Comparison of ENCODE assay signal across 8 mouse cellular contexts in the genomic region with DNA sequence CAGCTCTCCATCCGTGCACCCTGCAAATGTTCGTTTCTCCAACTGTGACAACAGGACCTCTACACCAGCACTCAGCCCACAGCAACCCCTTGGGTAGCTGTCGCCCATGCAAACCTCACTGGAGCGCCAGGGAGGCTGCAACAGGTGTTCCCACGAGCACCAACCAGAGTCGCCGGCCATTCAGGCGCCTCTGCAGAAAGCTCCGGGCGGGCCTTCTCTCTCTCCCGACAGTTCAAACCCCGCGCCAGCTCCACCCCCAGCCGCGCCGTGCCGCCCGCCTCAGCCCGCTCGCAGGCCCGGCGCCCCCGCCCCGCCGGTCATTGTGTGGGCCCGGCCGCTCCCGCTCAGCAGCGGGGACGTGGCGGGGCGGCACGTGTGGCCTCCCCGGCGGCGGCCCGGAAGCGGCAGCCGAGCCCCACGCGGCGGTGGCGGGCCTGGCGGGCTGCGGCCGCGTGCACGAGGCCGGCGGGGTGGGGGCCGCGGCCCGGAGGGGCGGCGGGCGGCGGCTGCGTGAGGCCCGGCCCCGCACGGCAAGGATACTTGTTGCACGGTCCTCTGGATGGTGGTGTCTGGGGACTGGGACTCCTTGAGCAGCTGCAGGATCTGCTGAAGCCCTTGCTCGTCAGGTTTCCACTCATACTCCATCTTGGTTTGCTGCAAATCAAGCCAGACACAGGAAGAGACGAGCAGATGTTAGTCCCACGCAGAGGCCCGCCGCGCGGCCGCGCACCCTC. TPM values are rescaled to one million over a fixed set of nuclear protein-coding genes. Genes with fewer than 3 reads are reported as not detected.
DNase-seq lines count a peak whose midpoint lies in the region; ATAC-seq and TF ChIP-seq lines count a peak whose summit lies in the region.

No protein-coding gene starts in this region.

- TF ChIP-seq EP300 in ES-Bruce4 (IDR thresholded peaks at IDR 0.05; ENCODE audit: insufficient read depth, low read depth, low read length), result no peak

- under 1% methylated on average over 52 of the region's 71 CpGs for WGBS in forebrain, embryonic 11.5 days
- WGBS in heart, embryonic 16.5 days, result under 1% methylated on average over 69 of the region's 71 CpGs
- WGBS in lung, embryonic 15.5 days, result under 1% methylated on average over 69 of the region's 71 CpGs

- peak overlapping the region; percentile 71 for H3K4me2 ChIP-seq in forebrain, embryonic 11.5 days (ENCODE audit: low read depth, low read length, severe bottlenecking)
- peak overlapping the region; percentile 87 for H3K4me2 ChIP-seq in heart, embryonic 16.5 days (ENCODE audit: low read depth, low read length)
- H3K4me2 ChIP-seq in lung, embryonic 15.5 days, result peak overlapping the region; percentile 77

- H3K27ac ChIP-seq in ES-Bruce4 (ENCODE audit: insufficient read depth, low read length), result no peak overlapping the region
- no peak overlapping the region for H3K27ac ChIP-seq in brown adipose tissue, adult 24 weeks (replicated peaks; ENCODE audit: low read depth, low read length)
- peak overlapping the region; percentile 94 for H3K27ac ChIP-seq in forebrain, embryonic 11.5 days (ENCODE audit: low read depth, low read length)
- H3K27ac ChIP-seq in heart, embryonic 16.5 days (ENCODE audit: low read length), result peak overlapping the region; percentile 93
- peak overlapping the region; percentile 98 for H3K27ac ChIP-seq in lung, embryonic 15.5 days

- no peak for TF ChIP-seq CTCF in ES-Bruce4 (IDR thresholded peaks at IDR 0.05; ENCODE audit: low read depth, low read length)

- H3K9me3 ChIP-seq in ES-Bruce4 (replicated peaks; ENCODE audit: control insufficient read depth, insufficient read depth, low read length, poor library complexity, severe bottlenecking), result no peaks in the 10 kb centered on the region
- no peaks in the 10 kb centered on the region for H3K9me3 ChIP-seq in forebrain, embryonic 11.5 days (ENCODE audit: control insufficient read depth, low read length)
- H3K9me3 ChIP-seq in heart, embryonic 16.5 days (replicated peaks; ENCODE audit: control insufficient read depth, low read length), result no peaks in the 10 kb centered on the region
- no peaks in the 10 kb centered on the region for H3K9me3 ChIP-seq in lung, embryonic 15.5 days

- peak; percentile 84 for DNase-seq in forebrain, embryonic 11.5 days (ENCODE audit: low spot score)
- peak; percentile 56 to 81 for DNase-seq in kidney, postnatal 36 days
- peak; percentile 51 to 57 for DNase-seq in thymus, adult 18-20 months

- H3K4me3 ChIP-seq in ES-Bruce4 (ENCODE audit: low read depth, low read length), result peak overlapping the region; percentile 72
- peak overlapping the region; percentile 57 for H3K4me3 ChIP-seq in brown adipose tissue, adult 24 weeks (ENCODE audit: insufficient read depth, low read depth, low read length)
- H3K4me3 ChIP-seq in forebrain, embryonic 11.5 days (ENCODE audit: low read depth, low read length), result peak overlapping the region; percentile 76
- H3K4me3 ChIP-seq in heart, embryonic 16.5 days (ENCODE audit: low read length), result peak overlapping the region; percentile 72
- H3K4me3 ChIP-seq in lung, embryonic 15.5 days, result peak overlapping the region; percentile 94

- H3K9ac ChIP-seq in ES-Bruce4 (ENCODE audit: low read depth, poor library complexity, severe bottlenecking), result peak overlapping the region; percentile 93
- peak overlapping the region; percentile 90 for H3K9ac ChIP-seq in forebrain, embryonic 11.5 days (ENCODE audit: low read length)
- peak overlapping the region; percentile 82 for H3K9ac ChIP-seq in heart, embryonic 16.5 days (ENCODE audit: low read length)
- peak overlapping the region; percentile 88 for H3K9ac ChIP-seq in lung, embryonic 15.5 days

- H3K36me3 ChIP-seq in ES-Bruce4 (ENCODE audit: control insufficient read depth, insufficient read depth, low read length, poor library complexity, severe bottlenecking), result peaks cover 23% of the 10 kb centered on the region
- H3K36me3 ChIP-seq in forebrain, embryonic 11.5 days (ENCODE audit: control insufficient read depth, insufficient read depth, low read length), result no peaks in the 10 kb centered on the region
- peaks cover 17% of the 10 kb centered on the region for H3K36me3 ChIP-seq in heart, embryonic 16.5 days (ENCODE audit: control insufficient read depth, insufficient read depth)
- peaks cover 21% of the 10 kb centered on the region for H3K36me3 ChIP-seq in lung, embryonic 15.5 days

- peak; percentile 77 for ATAC-seq in forebrain, embryonic 11.5 days (replicated peaks; ENCODE audit: low FRiP score)
- peak; percentile 78 for ATAC-seq in heart, embryonic 16.5 days (replicated peaks; ENCODE audit: extremely low read depth, insufficient read depth, low FRiP score)
- peak; percentile 83 for ATAC-seq in lung, embryonic 15.5 days (ENCODE audit: borderline replicate concordance, extremely low read depth, low FRiP score, low TSS enrichment)
- peak; percentile 33; the same call in 1 of the 2 replicates for ATAC-seq in neutrophil, adult 5-6 weeks (ENCODE audit: extremely low read depth, insufficient number of reproducible peaks, low FRiP score, poor library complexity, severe bottlenecking)

- no peaks in the 10 kb centered on the region for H3K27me3 ChIP-seq in ES-Bruce4 (ENCODE audit: control insufficient read depth, insufficient read depth, low read length, poor library complexity, severe bottlenecking)
- H3K27me3 ChIP-seq in forebrain, embryonic 11.5 days (ENCODE audit: control insufficient read depth, insufficient read depth, low read length), result no peaks in the 10 kb centered on the region
- no peaks in the 10 kb centered on the region for H3K27me3 ChIP-seq in heart, embryonic 16.5 days (ENCODE audit: control insufficient read depth, insufficient read depth, low read length)
- H3K27me3 ChIP-seq in lung, embryonic 15.5 days, result no peaks in the 10 kb centered on the region

- TF ChIP-seq POLR2A in ES-Bruce4 (IDR thresholded peaks at IDR 0.05; ENCODE audit: insufficient read depth, low read length), result no peak

- no peaks in the 10 kb centered on the region for H3K4me1 ChIP-seq in ES-Bruce4 (ENCODE audit: control insufficient read depth, insufficient read depth, low read length)
- H3K4me1 ChIP-seq in brown adipose tissue, adult 24 weeks (ENCODE audit: control insufficient read depth, insufficient read depth, insufficient read length, low read length), result peaks cover 6% of the 10 kb centered on the region
- H3K4me1 ChIP-seq in forebrain, embryonic 11.5 days (replicated peaks; ENCODE audit: control insufficient read depth, insufficient read depth, low read length), result peaks cover 6% of the 10 kb centered on the region
- H3K4me1 ChIP-seq in heart, embryonic 16.5 days (ENCODE audit: control insufficient read depth, insufficient read depth, low read length), result peaks cover 24% of the 10 kb centered on the region
- peaks cover 17% of the 10 kb centered on the region for H3K4me1 ChIP-seq in lung, embryonic 15.5 days

RNA-seq across cellular contexts. Expression of a gene that starts 35.9 kb away (rescaled TPM):
- polyA plus RNA-seq in ES-Bruce4 (2011; ENCODE audit: insufficient read depth, insufficient read length, low read depth, missing spikeins), result 253 and 256 TPM in 2 replicates
- polyA plus RNA-seq in brown adipose tissue, adult 24 weeks (2012; ENCODE audit: insufficient read depth, insufficient read length, missing spikeins), result 27.5 and 36.6 TPM in 2 replicates
- 60.2 and 65.7 TPM in 2 replicates for polyA plus RNA-seq in forebrain, embryonic 11.5 days (2014; fragmentation: Nextera tagmentation; extraction: Ambion mirVana)
- 39.5 and 40.5 TPM in 2 replicates for polyA plus RNA-seq in heart, embryonic 16.5 days (2015; fragmentation: Nextera tagmentation; extraction: Ambion mirVana)
- 61.9 and 62.1 TPM in 2 replicates for polyA plus RNA-seq in lung, embryonic 15.5 days (2015; fragmentation: Nextera tagmentation; extraction: Ambion mirVana)
- 89.3 and 97.8 TPM in 2 replicates for total RNA-seq in neutrophil, adult 5-6 weeks (2017)

Comparison
In these comparisons a context has a peak if more than half of its experiments do, and no peak if none do; other contexts are left out.
1. H3K27ac ChIP-seq: peak in forebrain, embryonic 11.5 days (single experiment), heart, embryonic 16.5 days (single experiment) and lung, embryonic 15.5 days (single experiment); none in ES-Bruce4 (single experiment) and brown adipose tissue, adult 24 weeks (single experiment).
2. ATAC-seq: peak in every context shown above with its lines; median percentile 83 in lung, embryonic 15.5 days; 78 in heart, embryonic 16.5 days; 77 in forebrain, embryonic 11.5 days; 33 in neutrophil, adult 5-6 weeks.
3. Peak in every context shown above with its lines, with median percentiles within 50 percentile points of each other: H3K4me3 ChIP-seq, H3K9ac ChIP-seq, DNase-seq and H3K4me2 ChIP-seq.